Mouse (Mus musculus) C3H10T1/2 (cell line): ENCODE measurements around the gene Gm13102. TPM values are rescaled to one million over a fixed set of nuclear protein-coding genes. Genes with fewer than 3 reads are reported as not detected.

ENCODE experiments used
- polyA plus RNA-seq, 2 experiments: library from polyadenylated mRNA; unstranded; fragments of >200 nt; fragmentation: generic; extraction: Trizol; gene quantifications; one replicate each; pipeline ENCODE4 v1.2.1; 2012; ENCODE audit warnings: missing spikeins in 2 of 2

Gene Gm13102
- polyA plus RNA-seq, result not detected

GRCm38 (mm10) chr4:144106174-144106573 lies at the start of gene Gm13102:
Gene Gm13102, plus strand, starts transcription at chr4:144106474.

GRCm38 (mm10) chr4:144058826-144059225 lies 47.4 kb upstream of the Gm13102 start, which contains the start of gene Pramel4:
Gene Pramel4, plus strand, starts transcription at chr4:144059126.

Other genes with a start within 250 kb of the Gm13102 start
- gene Pramef6, start 206.1 kb upstream of the Gm13102 start, polyA plus RNA-seq, result not detected
- gene Pramef25, start 155.5 kb upstream of the Gm13102 start, polyA plus RNA-seq, result under 1 TPM in 1 of 2 experiments, not detected in 1; 0.02 TPM
- gene Gm13101, start 139.5 kb upstream of the Gm13102 start, polyA plus RNA-seq, result not detected
- gene Pramef17, start 112.1 kb upstream of the Gm13102 start, polyA plus RNA-seq, result not detected
- not detected for gene Pramel4, start 47.3 kb upstream of the Gm13102 start, polyA plus RNA-seq
- not detected for gene Oog3, start 56.2 kb downstream of the Gm13102 start, polyA plus RNA-seq
- not detected for gene Oog2, start 84.2 kb downstream of the Gm13102 start, polyA plus RNA-seq
- gene C87977, start 106.8 kb downstream of the Gm13102 start, polyA plus RNA-seq, result not detected
- not detected for gene Pramel5, start 174.0 kb downstream of the Gm13102 start, polyA plus RNA-seq
- gene Gm13128, start 223.8 kb downstream of the Gm13102 start, polyA plus RNA-seq, result not detected